Mouse (Mus musculus) liver, embryonic 16.5 days (tissue): ENCODE data around the gene Ppm1f. TPM values are rescaled to one million over a fixed set of nuclear protein-coding genes. Genes with fewer than 3 reads are reported as not detected.
A peak's percentile ranks its signal among the peaks of the same experiment; 100 is the strongest.

Source experiments
- ATAC-seq: fragments of 200-750 bp; cut with Nextera tagmentation; 2 replicates; pipeline ENCODE4 v1.8.0; 2017; ENCODE audit warnings: low read depth, mild to moderate bottlenecking, moderate number of reproducible peaks, moderate library complexity
- H3K27ac ChIP-seq: fragments of 300-500 bp; sonication (generic); 2 replicates; pipeline ENCODE4 v1.5.1; 2014; ENCODE audit warnings: mild to moderate bottlenecking, low read length
- H3K27me3 ChIP-seq: fragments of 300-500 bp; sonication (generic); 2 replicates; pipeline ENCODE4 v1.6.1; 2014; ENCODE audit warnings: low read depth, low read length, mixed read lengths; ENCODE audit not compliant: control insufficient read depth, insufficient read depth
- H3K36me3 ChIP-seq: fragments of 300-500 bp; sonication (generic); 2 replicates; pipeline ENCODE4 v1.6.1; 2014; ENCODE audit warnings: mild to moderate bottlenecking; ENCODE audit not compliant: control insufficient read depth, insufficient read depth
- H3K4me1 ChIP-seq: fragments of 300-500 bp; sonication (generic); 2 replicates; pipeline ENCODE4 v1.6.1; 2014; ENCODE audit warnings: low read depth, low read length, mixed read lengths; ENCODE audit not compliant: control insufficient read depth
- H3K4me2 ChIP-seq: fragments of 300-500 bp; sonication (generic); 2 replicates; pipeline ENCODE4 v1.6.1; 2014; ENCODE audit warnings: low read depth, low read length, mixed read lengths
- H3K4me3 ChIP-seq: fragments of 300-500 bp; sonication (generic); 2 replicates; pipeline ENCODE4 v1.5.1; 2014; ENCODE audit warnings: low read depth, mild to moderate bottlenecking, low read length
- H3K9ac ChIP-seq: fragments of 300-500 bp; sonication (generic); 2 replicates; pipeline ENCODE4 v1.6.1; 2014; ENCODE audit warnings: low read depth, low read length
- H3K9me3 ChIP-seq: fragments of 300-500 bp; sonication (generic); replicated peaks from 2 replicates; pipeline ENCODE4 v1.6.1; 2016; ENCODE audit warnings: low read length; ENCODE audit not compliant: control insufficient read depth
- WGBS: fragments of 180-500 bp; shearing (Covaris S2); extraction: QIAGEN DNeasy Blood & Tissue Kit; methylation state at CpG from one replicate; pipeline ENCODE4 v1.1.7; 2014; ENCODE audit not compliant: insufficient replicate concordance; 5-methylcytosine and 5-hydroxymethylcytosine counted together
- polyA plus RNA-seq: library from polyadenylated mRNA; unstranded; fragments of >200 nt; fragmentation: Nextera tagmentation; extraction: Ambion mirVana; gene quantifications from 2 replicates; pipeline ENCODE4 v1.2.1, GENCODE M21; 2015

The Ppm1f gene
- polyA plus RNA-seq, 1 experiment from 2014 or later: 8.1 TPM

DNA sequence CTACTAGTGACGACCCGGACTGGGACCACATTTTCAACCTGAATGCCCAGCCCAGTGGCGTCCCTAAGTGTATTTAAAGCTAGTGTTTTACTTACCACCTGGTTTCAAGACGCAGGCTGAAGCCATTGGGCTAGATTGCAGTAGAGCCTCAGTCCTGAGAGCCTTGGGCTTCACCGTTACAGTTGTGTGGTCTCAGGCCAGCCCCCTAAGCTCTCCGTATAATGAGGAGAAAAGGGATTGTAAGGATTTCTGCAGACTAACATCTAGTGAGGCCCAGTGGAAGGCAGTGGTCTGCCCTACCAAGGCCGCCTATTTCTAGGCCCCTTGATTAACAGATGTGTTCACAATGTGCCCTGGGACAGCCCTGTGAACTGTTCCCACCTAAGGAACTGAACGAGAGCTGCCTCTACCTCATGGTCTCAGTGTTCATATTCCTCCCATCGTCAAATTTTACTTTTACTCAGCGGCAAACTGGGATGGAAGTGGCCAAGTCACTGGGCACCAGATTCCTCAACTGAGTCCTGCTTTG is 851 bp downstream of the Ppm1f start:
- H3K4me2 ChIP-seq: peak overlapping the region; percentile 79
- H3K27me3 ChIP-seq: no peaks in the 10 kb centered on the region
- H3K4me3 ChIP-seq: peak overlapping the region; percentile 68
- H3K4me1 ChIP-seq: peaks cover 16% of the 10 kb centered on the region
- ATAC-seq: no peak
- no peaks in the 10 kb centered on the region for H3K9me3 ChIP-seq
- WGBS: 20% methylated on average over 10 of the region's 10 CpGs
- peak overlapping the region; percentile 68 for H3K9ac ChIP-seq
- H3K36me3 ChIP-seq: peaks cover 6% of the 10 kb centered on the region
- H3K27ac ChIP-seq: peak overlapping the region; percentile 50

DNA sequence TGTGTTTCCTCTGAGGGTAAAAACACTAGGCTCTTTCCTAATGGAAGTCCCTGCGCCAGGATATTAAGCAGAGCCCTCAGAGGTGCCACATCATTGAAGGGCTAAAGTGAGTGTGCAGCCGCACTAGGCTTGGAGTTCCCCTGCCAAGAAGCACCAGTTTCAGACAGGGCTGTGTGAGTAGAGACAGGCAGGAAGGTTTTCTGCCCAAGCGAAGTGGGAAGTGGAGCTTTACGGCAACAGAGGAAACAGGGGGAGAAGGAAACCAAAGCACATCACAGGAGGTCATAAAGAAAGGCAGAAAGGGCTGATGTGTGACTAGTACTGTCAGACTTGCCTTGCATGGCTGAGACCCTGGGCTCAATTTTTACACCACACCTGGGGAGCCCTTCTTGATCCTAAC is 6.1 kb downstream of the Ppm1f start:
- Histone ChIP-seq H3K9me3 (no peaks in the 10 kb centered on the region), H3K4me2 (no peak overlapping the region), H3K36me3 (no peaks in the 10 kb centered on the region), H3K9ac (no peak overlapping the region), H3K4me1 (peaks cover 5% of the 10 kb centered on the region; the same call in 1 of the 2 replicates), H3K4me3 (no peak overlapping the region), H3K27me3 (no peaks in the 10 kb centered on the region), H3K27ac (no peak overlapping the region)
- WGBS: 59% methylated on average over 4 of the region's 4 CpGs
- ATAC-seq: no peak

DNA sequence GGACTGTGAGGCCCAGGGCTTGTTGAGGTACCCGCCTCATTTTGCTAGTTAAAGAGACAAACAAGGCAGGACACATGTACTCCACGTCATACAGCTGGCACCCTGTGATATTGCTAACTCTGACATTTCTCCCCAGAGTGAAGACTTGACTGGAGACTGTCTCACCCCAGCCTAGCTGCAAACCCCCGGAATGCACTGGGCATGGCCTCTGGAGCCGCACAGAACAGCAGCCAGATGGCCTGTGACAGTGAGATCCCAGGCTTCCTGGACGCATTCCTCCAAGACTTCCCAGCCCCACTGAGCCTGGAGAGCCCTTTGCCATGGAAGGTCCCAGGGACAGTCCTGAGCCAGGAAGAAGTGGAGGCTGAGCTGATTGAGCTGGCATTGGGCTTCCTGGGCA is 6.9 kb downstream of the Ppm1f start:
- Histone ChIP-seq H3K9me3 (no peaks in the 10 kb centered on the region), H3K9ac (no peak overlapping the region), H3K4me3 (no peak overlapping the region), H3K36me3 (no peaks in the 10 kb centered on the region), H3K27me3 (no peaks in the 10 kb centered on the region), H3K4me2 (no peak overlapping the region), H3K27ac (no peak overlapping the region), H3K4me1 (no peaks in the 10 kb centered on the region)
- no peak for ATAC-seq
- WGBS: 68% methylated on average over 5 of the region's 5 CpGs

DNA sequence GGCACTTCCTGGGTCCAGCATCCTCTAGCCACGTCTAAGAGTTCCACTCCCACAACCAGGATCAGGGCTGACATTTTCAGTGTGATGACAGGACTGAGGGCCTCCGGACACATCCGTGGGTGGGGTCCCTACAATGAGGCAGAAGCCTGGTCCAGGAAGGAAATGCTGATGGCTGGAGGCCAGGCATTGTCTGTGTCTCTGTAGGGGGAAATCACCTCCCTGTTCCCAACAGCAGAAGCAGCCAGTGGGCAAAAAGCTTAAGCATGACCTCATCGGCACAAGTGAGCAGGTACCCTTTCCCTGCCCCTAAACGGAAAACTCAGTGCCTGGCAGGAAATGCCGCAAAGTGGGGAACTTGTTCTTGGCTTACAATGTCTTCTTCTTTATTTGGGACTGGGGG is 11.5 kb downstream of the Ppm1f start:
- WGBS: 36% methylated on average over 6 of the region's 6 CpGs
- ATAC-seq: peak; percentile 57
- Histone ChIP-seq H3K27me3 (no peaks in the 10 kb centered on the region), H3K27ac (no peak overlapping the region), H3K4me1 (no peaks in the 10 kb centered on the region), H3K4me3 (no peak overlapping the region), H3K36me3 (no peaks in the 10 kb centered on the region; the same call in 1 of the 2 replicates), H3K9ac (no peak overlapping the region), H3K9me3 (no peaks in the 10 kb centered on the region), H3K4me2 (no peak overlapping the region)

DNA sequence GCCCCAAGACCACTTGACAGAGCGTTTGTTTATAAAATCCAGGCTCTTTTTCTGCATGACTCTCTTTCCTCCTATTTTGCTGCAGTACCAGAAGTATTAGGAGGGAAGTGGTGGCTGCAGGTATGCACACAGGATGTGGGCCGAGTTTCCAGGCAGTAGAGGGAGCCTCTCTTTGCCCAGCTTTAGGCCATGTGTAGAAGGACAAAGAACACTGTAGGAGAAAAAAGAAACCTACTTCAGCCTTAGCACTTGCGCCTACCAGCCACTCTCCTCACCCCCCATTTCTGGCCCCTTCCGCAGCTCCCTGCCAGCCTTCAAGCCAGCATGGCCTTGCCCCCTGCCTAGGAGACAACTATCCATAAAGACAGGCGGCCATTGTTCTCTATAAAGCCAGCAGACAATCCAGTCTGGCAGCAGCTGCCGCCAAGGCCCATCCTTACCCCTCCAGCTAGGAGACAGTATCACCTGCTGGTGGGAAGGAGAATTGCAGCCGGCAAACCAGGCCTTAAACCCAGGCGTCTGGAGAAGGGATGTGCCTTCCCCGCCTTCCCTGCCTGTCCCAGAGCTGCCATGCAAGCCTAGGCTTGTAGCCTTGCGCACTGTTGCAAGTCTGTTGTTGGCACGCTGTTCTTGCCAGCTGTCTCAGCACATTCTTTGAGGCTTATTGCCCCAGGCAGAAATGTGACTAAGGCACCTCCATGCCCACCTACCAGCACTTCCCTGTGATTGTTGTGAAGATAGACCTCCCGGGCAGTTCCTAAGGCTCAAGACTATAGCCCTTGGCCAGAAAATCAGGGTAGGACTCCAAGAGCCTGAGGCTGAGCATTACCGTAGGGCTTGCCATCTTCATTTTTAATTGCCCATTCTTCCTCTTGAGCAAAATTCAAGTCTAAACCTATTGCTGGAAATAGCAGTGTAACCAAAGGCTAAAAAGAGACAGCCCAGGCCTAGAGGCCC is 15.7 kb downstream of the Ppm1f start:
- Histone ChIP-seq H3K9me3 (no peaks in the 10 kb centered on the region), H3K9ac (no peak overlapping the region), H3K4me2 (no peak overlapping the region), H3K27me3 (no peaks in the 10 kb centered on the region), H3K27ac (no peak overlapping the region), H3K4me3 (no peak overlapping the region), H3K4me1 (no peaks in the 10 kb centered on the region), H3K36me3 (no peaks in the 10 kb centered on the region; the same call in 1 of the 2 replicates)
- WGBS: 40% methylated on average over 13 of the region's 13 CpGs
- peak; percentile 66 for ATAC-seq

DNA sequence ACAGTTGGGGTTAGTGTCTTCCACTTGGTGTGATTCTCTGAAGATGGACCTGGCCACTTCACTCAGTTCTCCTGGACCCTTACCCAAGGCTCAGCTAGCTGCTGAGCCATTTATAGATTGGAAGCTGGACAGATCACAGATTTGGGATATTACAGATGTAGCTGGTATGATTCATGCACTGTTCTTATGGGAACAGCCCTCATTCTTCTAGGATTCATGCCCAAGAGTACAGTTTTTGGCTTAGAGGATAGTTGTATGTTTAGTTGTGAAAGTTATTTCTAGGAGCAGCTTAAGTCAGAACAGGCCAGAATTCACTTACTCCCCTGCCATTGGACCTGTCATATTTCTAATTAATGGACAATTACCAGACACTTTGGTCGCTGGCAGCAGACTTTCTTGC is 17.2 kb downstream of the Ppm1f start:
- H3K27me3 ChIP-seq: no peaks in the 10 kb centered on the region
- H3K27ac ChIP-seq: no peak overlapping the region
- H3K9ac ChIP-seq: no peak overlapping the region
- no peak for ATAC-seq
- H3K36me3 ChIP-seq: no peaks in the 10 kb centered on the region; the same call in 1 of the 2 replicates
- no peak overlapping the region for H3K4me2 ChIP-seq
- no peaks in the 10 kb centered on the region for H3K9me3 ChIP-seq
- H3K4me3 ChIP-seq: no peak overlapping the region
- WGBS: 57% methylated on average over 1 of the region's 1 CpGs
- no peaks in the 10 kb centered on the region for H3K4me1 ChIP-seq

DNA sequence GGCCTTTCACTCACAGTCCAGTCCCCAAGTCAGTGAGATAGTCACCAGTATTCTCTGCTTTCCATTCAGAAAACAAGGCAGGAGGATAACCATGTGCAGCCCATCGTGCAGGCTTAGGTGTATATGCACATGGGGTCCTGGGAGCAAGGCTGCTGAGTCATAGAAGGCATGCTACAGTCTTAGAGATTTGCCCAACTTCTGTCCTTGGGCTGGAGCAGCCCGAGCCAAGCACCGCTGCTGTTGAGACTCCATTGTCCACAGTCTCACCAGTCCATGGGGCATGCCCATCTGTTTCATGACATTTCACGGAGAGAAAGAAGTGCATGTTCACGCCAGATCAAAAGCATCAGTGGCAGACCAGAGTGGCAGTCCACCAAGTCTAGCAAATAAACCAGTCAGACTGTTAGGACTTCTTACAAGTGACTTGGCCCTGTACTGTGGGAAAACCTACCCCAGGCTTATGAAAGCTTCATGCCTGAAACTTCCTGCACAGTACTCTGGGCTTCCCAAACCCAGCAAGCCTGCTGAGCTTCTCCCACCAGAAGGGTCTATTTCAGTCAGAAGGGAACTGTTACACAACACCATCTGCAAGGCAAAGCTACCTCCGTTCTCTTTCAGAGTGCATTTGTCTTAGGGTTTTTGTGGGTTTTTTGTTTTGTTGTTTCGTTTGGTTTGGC is 22.3 kb downstream of the Ppm1f start:
- no peaks in the 10 kb centered on the region for H3K9me3 ChIP-seq
- no peak overlapping the region for H3K4me3 ChIP-seq
- whole genome bisulfite sequencing: 70% methylated on average over 7 of the region's 7 CpGs
- H3K4me2 ChIP-seq: no peak overlapping the region
- H3K36me3 ChIP-seq: no peaks in the 10 kb centered on the region; the same call in 1 of the 2 replicates
- H3K27ac ChIP-seq: no peak overlapping the region
- H3K9ac ChIP-seq: no peak overlapping the region
- no peak for ATAC-seq
- no peaks in the 10 kb centered on the region for H3K27me3 ChIP-seq
- H3K4me1 ChIP-seq: no peaks in the 10 kb centered on the region

DNA sequence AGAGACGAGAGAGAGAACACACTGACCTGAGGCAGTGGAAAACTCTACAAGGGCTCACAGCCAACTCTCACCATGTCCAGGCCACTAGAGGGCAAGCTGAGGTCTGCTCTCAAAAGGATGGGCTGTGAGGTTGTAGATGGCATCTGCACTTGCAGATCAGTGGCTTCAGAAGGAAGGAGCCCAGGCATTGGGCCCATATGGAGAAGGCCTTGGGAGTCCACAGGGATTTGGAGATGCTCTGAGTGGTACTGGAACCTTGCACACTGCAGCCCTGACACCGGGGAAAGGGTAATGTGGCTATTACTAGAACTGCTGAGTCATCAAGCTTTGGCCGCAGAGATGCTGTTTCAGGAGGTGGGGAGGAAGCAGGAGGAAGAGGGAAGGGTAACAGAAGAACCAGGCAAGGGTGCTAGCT is 24.8 kb downstream of the Ppm1f start:
- no peak overlapping the region for H3K9ac ChIP-seq
- no peak overlapping the region for H3K4me2 ChIP-seq
- H3K27ac ChIP-seq: no peak overlapping the region
- H3K27me3 ChIP-seq: no peaks in the 10 kb centered on the region
- H3K4me1 ChIP-seq: no peaks in the 10 kb centered on the region
- H3K4me3 ChIP-seq: no peak overlapping the region
- no peaks in the 10 kb centered on the region; the same call in 1 of the 2 replicates for H3K36me3 ChIP-seq
- H3K9me3 ChIP-seq: no peaks in the 10 kb centered on the region
- ATAC-seq: 0 out of 2 replicates have a peak, but pooled peaks have one; percentile 19
- WGBS: 32% methylated on average over 3 of the region's 3 CpGs
